Mouse (Mus musculus) thymus, adult 2 months (tissue): ENCODE data around the gene Cldn13.

Source experiments
- CTCF ChIP-seq: fragments of 200-500 bp; IDR thresholded peaks from 2 replicates; pipeline ENCODE4 v1.5.1; 2012; ENCODE audit warnings: mild to moderate bottlenecking, control low read depth, low read length, moderate library complexity, borderline replicate concordance; ENCODE audit not compliant: control insufficient read depth, poor library complexity, insufficient read depth; ENCODE audit errors: extremely low read depth
- POLR2A ChIP-seq: fragments of 200-500 bp; IDR thresholded peaks from 2 replicates; pipeline ENCODE4 v1.6.1; 2012; ENCODE audit warnings: mild to moderate bottlenecking, low read length, control low read depth, moderate library complexity; ENCODE audit not compliant: control insufficient read depth, poor library complexity, insufficient read depth; ENCODE audit errors: extremely low read depth

DNA sequence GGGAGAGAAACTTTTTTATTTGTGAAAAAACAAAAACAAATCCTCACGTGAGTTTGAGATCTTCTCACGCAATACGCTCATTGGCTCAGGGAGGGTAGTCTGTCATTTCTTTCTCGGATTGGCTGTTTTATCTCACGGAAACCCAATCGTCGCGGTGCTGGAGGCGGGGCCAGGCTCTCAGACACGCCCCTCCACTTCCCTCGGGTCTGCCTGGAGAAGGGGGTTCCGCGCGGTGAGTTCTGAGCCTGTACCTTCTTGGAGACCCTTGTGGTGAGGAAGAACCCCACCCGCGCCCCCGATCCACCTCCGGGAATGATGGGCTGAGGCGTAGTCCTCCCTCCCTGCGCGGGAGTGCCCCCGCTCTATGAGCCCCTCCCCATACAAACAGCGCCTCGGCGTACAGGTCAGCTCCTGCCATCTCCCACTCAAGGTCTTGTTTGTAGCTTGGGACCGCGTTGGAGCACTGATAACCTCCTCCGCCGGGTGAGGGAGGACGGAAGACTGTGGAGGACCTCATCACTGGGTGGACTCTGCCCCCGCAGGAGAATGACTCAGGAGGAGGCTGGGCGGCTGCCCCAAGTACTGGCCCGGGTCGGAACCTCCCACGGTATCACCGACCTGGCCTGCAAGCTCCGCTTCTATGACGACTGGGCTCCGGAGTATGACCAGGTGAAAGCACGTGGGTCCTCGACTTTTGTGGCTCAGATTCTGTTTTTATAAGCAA, 17.0 kb upstream of the Cldn13 start, which contains the start of gene Mettl27:
- peak; percentile 52; the same call in 1 of the 2 replicates for TF ChIP-seq POLR2A
- TF ChIP-seq CTCF = no peak
